Mouse (Mus musculus) lung, embryonic 14.5 days (tissue): ENCODE results near the gene Atg9a. TPM values are rescaled to one million over a fixed set of nuclear protein-coding genes. Genes with fewer than 3 reads are reported as not detected.
A peak's percentile ranks its signal among the peaks of the same experiment; 100 is the strongest.

ENCODE experiments used
- ATAC-seq: fragments of 200-750 bp; cut with Nextera tagmentation; 2 replicates; pipeline ENCODE4 v1.8.0; 2017; ENCODE audit warnings: mild to moderate bottlenecking, moderate TSS enrichment, moderate library complexity; ENCODE audit not compliant: insufficient read depth
- DNase-seq: peaks from one replicate; pipeline ENCODE4 v3.0.0-alpha.2; 2015
- H3K27ac ChIP-seq: fragments of 300-500 bp; sonication (generic); 2 replicates; pipeline ENCODE4 v1.5.1; 2014; ENCODE audit warnings: low read depth, mild to moderate bottlenecking, moderate library complexity
- H3K27me3 ChIP-seq: fragments of 300-500 bp; sonication (generic); 2 replicates; pipeline ENCODE4 v1.6.1; 2014; ENCODE audit warnings: low read length, control low read depth; ENCODE audit not compliant: insufficient read depth
- H3K36me3 ChIP-seq: fragments of 300-500 bp; sonication (generic); 2 replicates; pipeline ENCODE4 v1.6.1; 2014; ENCODE audit warnings: control low read depth; ENCODE audit not compliant: insufficient read depth
- H3K4me1 ChIP-seq: fragments of 300-500 bp; sonication (generic); 2 replicates; pipeline ENCODE4 v1.6.1; 2014; ENCODE audit warnings: antibody characterized with exemption, control low read depth; ENCODE audit not compliant: insufficient read depth
- H3K4me2 ChIP-seq: fragments of 300-500 bp; sonication (generic); 2 replicates; pipeline ENCODE4 v1.6.1; 2014; ENCODE audit warnings: mild to moderate bottlenecking
- H3K4me3 ChIP-seq: fragments of 300-500 bp; sonication (generic); 2 replicates; pipeline ENCODE4 v1.5.1; 2014; ENCODE audit warnings: low read depth, low read length
- H3K9ac ChIP-seq: fragments of 300-500 bp; sonication (generic); 2 replicates; pipeline ENCODE4 v1.6.1; 2014
- H3K9me3 ChIP-seq: fragments of 300-500 bp; sonication (generic); 2 replicates; pipeline ENCODE4 v1.6.1; 2016; ENCODE audit warnings: low read depth, low read length, control low read depth
- CTCF ChIP-seq: IDR thresholded peaks from 2 replicates; pipeline ENCODE4 v1.5.1; 2016; ENCODE audit warnings: antibody characterized with exemption, low read depth
- WGBS: fragments of 180-500 bp; shearing (Covaris S2); extraction: QIAGEN DNeasy Blood & Tissue Kit; methylation state at CpG from one replicate; pipeline ENCODE4 v1.1.7; 2014; 5-methylcytosine and 5-hydroxymethylcytosine counted together
- polyA plus RNA-seq: library from polyadenylated mRNA; unstranded; fragments of >200 nt; fragmentation: Nextera tagmentation; extraction: Ambion mirVana; gene quantifications from 2 replicates; pipeline ENCODE4 v1.2.1, GENCODE M21; 2014

Gene Atg9a
- polyA plus RNA-seq, 1 experiment from 2014 or later: 27.5 TPM

- TF ChIP-seq CTCF: no peak
- Histone ChIP-seq H3K9ac (no peak overlapping the region), H3K36me3 (peaks cover 39% of the 10 kb centered on the region), H3K4me1 (peaks cover 11% of the 10 kb centered on the region), H3K27me3 (no peaks in the 10 kb centered on the region), H3K27ac (no peak overlapping the region), H3K9me3 (no peaks in the 10 kb centered on the region), H3K4me2 (no peak overlapping the region), H3K4me3 (no peak overlapping the region)
- ATAC-seq (no peak), DNase-seq (no peak)
- 88% methylated on average over 2 of the region's 2 CpGs for WGBS
Measured at GRCm38 (mm10) chr1:75187914-75188483, 4.0 kb downstream of the Atg9a start.

GRCm38 (mm10) chr1:75187126-75187525 lies 4.9 kb downstream of the Atg9a start:
- H3K4me3 ChIP-seq: no peak overlapping the region
- H3K9ac ChIP-seq: no peak overlapping the region
- peak; percentile 55 for DNase-seq
- H3K4me2 ChIP-seq: no peak overlapping the region
- H3K27ac ChIP-seq: no peak overlapping the region
- H3K36me3 ChIP-seq: peaks cover 47% of the 10 kb centered on the region
- H3K27me3 ChIP-seq: no peaks in the 10 kb centered on the region
- no peaks in the 10 kb centered on the region for H3K9me3 ChIP-seq
- peaks cover 9% of the 10 kb centered on the region; the same call in 1 of the 2 replicates for H3K4me1 ChIP-seq
- TF ChIP-seq CTCF: no peak
- no peak for ATAC-seq

GRCm38 (mm10) chr1:75185495-75185894 lies 6.5 kb downstream of the Atg9a start:
- Histone ChIP-seq H3K9me3 (no peaks in the 10 kb centered on the region), H3K4me3 (no peak overlapping the region), H3K4me2 (no peak overlapping the region), H3K9ac (no peak overlapping the region), H3K4me1 (0 out of 2 replicates have a peak, but pooled peaks cover under 1% of the 10 kb centered on the region), H3K27me3 (no peaks in the 10 kb centered on the region), H3K36me3 (peaks cover 52% of the 10 kb centered on the region), H3K27ac (no peak overlapping the region)
- no peak for TF ChIP-seq CTCF
- 88% methylated on average over 11 of the region's 11 CpGs for WGBS
- DNase-seq (no peak), ATAC-seq (no peak)

- peak; percentile 20; the same call in 1 of the 2 replicates for TF ChIP-seq CTCF
- peaks cover 47% of the 10 kb centered on the region for H3K36me3 ChIP-seq
- DNase-seq: no peak
- no peaks in the 10 kb centered on the region for H3K27me3 ChIP-seq
- no peak overlapping the region for H3K27ac ChIP-seq
- no peak overlapping the region for H3K4me2 ChIP-seq
- H3K4me3 ChIP-seq: no peak overlapping the region
- H3K9ac ChIP-seq: no peak overlapping the region
- WGBS: 65% methylated on average over 4 of the region's 4 CpGs
- H3K9me3 ChIP-seq: no peaks in the 10 kb centered on the region
- H3K4me1 ChIP-seq: no peaks in the 10 kb centered on the region
- no peak for ATAC-seq
Measured at GRCm38 (mm10) chr1:75182160-75182559, 9.8 kb downstream of the Atg9a start.

GRCm38 (mm10) chr1:75181377-75181870 lies 10.6 kb downstream of the Atg9a start:
- DNase-seq: no peak
- no peak overlapping the region for H3K4me2 ChIP-seq
- WGBS: 80% methylated on average over 4 of the region's 4 CpGs
- no peaks in the 10 kb centered on the region for H3K4me1 ChIP-seq
- H3K27me3 ChIP-seq: no peaks in the 10 kb centered on the region
- peaks cover 43% of the 10 kb centered on the region for H3K36me3 ChIP-seq
- TF ChIP-seq CTCF: no peak
- H3K9me3 ChIP-seq: no peaks in the 10 kb centered on the region
- H3K9ac ChIP-seq: no peak overlapping the region; the same call in 1 of the 2 replicates
- ATAC-seq: no peak
- H3K4me3 ChIP-seq: no peak overlapping the region
- no peak overlapping the region for H3K27ac ChIP-seq

- no peak for ATAC-seq
- no peak overlapping the region for H3K27ac ChIP-seq
Measured at GRCm38 (mm10) chr1:75180741-75181140, 11.3 kb downstream of the Atg9a start.

GRCm38 (mm10) chr1:75180105-75180590 lies 11.8 kb downstream of the Atg9a start, which contains the start of gene Abcb6:
Abcb6 (minus strand) TSS chr1:75180392.
- peaks cover 42% of the 10 kb centered on the region for H3K36me3 ChIP-seq
- H3K4me3 ChIP-seq: peak within 1 kb of the TSS; percentile 50
- no peak for TF ChIP-seq CTCF
- no peaks in the 10 kb centered on the region for H3K4me1 ChIP-seq
- peak within 1 kb of the TSS; percentile 38 for H3K9ac ChIP-seq
- no peaks in the 10 kb centered on the region for H3K9me3 ChIP-seq
- DNase-seq (peak; percentile 94), ATAC-seq (peak; percentile 90)
- 0% methylated on average over 31 of the region's 31 CpGs for WGBS
- no peaks in the 10 kb centered on the region for H3K27me3 ChIP-seq
- H3K27ac ChIP-seq: peak within 1 kb of the TSS; percentile 3; the same call in 1 of the 2 replicates
- H3K4me2 ChIP-seq: peak within 1 kb of the TSS; percentile 75

More at GRCm38 (mm10) chr1:75180741-75181140, 11.3 kb downstream of the Atg9a start:
- 31% methylated on average over 7 of the region's 7 CpGs for WGBS
- TF ChIP-seq CTCF: no peak
- H3K27me3 ChIP-seq: no peaks in the 10 kb centered on the region
- H3K9me3 ChIP-seq: no peaks in the 10 kb centered on the region
- peak overlapping the region; percentile 75 for H3K4me2 ChIP-seq
- H3K36me3 ChIP-seq: peaks cover 43% of the 10 kb centered on the region
- peak overlapping the region; percentile 50 for H3K4me3 ChIP-seq
- no peaks in the 10 kb centered on the region for H3K4me1 ChIP-seq
- no peak overlapping the region; the same call in 1 of the 2 replicates for H3K9ac ChIP-seq
- DNase-seq: no peak
